Mouse (Mus musculus) cortical plate, adult 2 months (tissue): ENCODE measurements around the gene Iqsec1. TPM values are rescaled to one million over a fixed set of nuclear protein-coding genes. Genes with fewer than 3 reads are reported as not detected.
A peak's percentile ranks its signal among the peaks of the same experiment; 100 is the strongest.

Source experiments
- H3K27ac ChIP-seq: fragments of 200-500 bp; 2 replicates; pipeline ENCODE4 v1.5.1; 2012; ENCODE audit warnings: low read length, control low read depth, inconsistent platforms; ENCODE audit not compliant: insufficient read depth
- H3K4me1 ChIP-seq: fragments of 200-500 bp; 2 replicates; pipeline ENCODE4 v1.6.1; 2011; ENCODE audit warnings: low read length; ENCODE audit not compliant: control insufficient read depth, insufficient read depth
- H3K4me3 ChIP-seq: fragments of 200-500 bp; 2 replicates; pipeline ENCODE4 v1.5.1; 2011; ENCODE audit warnings: mild to moderate bottlenecking, low read length, control low read depth; ENCODE audit not compliant: insufficient read depth
- CTCF ChIP-seq: fragments of 200-500 bp; IDR thresholded peaks from 2 replicates; pipeline ENCODE4 v1.5.1; 2011; ENCODE audit warnings: mild to moderate bottlenecking, control low read depth, low read length; ENCODE audit not compliant: insufficient read depth; ENCODE audit errors: extremely low read depth
- POLR2A ChIP-seq: fragments of 200-500 bp; IDR thresholded peaks from 2 replicates; pipeline ENCODE4 v1.6.1; 2011; ENCODE audit warnings: mild to moderate bottlenecking, low read length, control low read depth; ENCODE audit not compliant: insufficient read depth; ENCODE audit errors: extremely low read depth
- polyA plus RNA-seq: library from polyadenylated mRNA; depleted of rRNA; stranded (reverse); fragments of >200 nt; gene quantifications from 2 replicates; pipeline ENCODE4 v1.2.3, GENCODE M21; 2012

The Iqsec1 gene
- polyA plus RNA-seq, 1 experiment, result 186 TPM

DNA sequence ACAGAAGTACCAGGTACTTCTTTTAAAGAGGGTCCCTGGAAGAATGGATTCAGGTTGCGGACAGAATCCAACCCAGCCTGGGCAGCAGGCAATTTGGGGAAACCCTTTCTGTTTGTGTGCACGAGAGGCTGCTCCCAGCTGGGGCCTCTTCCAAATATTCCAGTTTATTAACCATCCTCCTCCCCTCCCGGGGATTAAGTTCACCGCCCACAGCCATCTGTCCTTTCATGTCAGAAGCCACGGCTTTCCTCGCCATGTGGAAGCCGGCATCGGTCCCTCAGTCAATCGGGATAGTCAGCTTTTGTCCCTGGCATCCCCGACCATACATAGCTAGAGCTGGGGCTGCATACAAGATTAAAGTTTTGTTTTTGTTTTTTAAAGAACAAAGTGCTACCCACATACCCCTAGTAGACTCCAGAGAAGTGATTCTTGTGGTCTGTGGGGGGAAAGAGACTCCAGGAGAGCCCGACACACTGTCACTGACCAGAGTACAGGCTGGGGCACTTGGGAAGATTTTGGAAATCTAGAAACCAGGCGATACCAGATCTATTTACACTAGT lies 276.9 kb downstream of the Iqsec1 start:
- TF ChIP-seq POLR2A (no peak), CTCF (no peak)
- H3K4me1 ChIP-seq, result peaks cover 22% of the 10 kb centered on the region
- 0 out of 2 replicates have a peak overlapping the region, but pooled peaks have one; percentile 7 for H3K27ac ChIP-seq
- H3K4me3 ChIP-seq, result no peak overlapping the region

DNA sequence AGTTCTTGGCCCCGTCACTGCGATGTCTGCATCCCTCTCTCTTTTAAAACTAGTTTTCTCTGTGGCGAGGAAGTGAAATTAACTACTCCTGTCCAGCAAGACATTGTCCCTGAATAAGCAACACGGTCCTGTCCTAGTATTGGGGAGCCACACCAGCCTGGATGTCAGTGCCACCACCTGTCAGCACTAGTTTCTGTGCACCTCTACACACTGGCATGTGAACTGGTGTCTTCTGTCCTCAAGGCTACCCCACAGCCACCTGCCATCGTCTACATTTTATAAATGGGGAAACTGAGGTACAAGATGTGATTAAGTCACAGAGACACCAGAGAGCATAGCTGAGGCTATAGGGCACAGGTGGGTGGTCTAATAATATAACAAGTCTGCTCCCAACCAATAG lies 277.7 kb downstream of the Iqsec1 start:
- no peak overlapping the region for H3K27ac ChIP-seq
- peaks cover 25% of the 10 kb centered on the region for H3K4me1 ChIP-seq
- TF ChIP-seq POLR2A, result no peak
- no peak for TF ChIP-seq CTCF
- no peak overlapping the region for H3K4me3 ChIP-seq

DNA sequence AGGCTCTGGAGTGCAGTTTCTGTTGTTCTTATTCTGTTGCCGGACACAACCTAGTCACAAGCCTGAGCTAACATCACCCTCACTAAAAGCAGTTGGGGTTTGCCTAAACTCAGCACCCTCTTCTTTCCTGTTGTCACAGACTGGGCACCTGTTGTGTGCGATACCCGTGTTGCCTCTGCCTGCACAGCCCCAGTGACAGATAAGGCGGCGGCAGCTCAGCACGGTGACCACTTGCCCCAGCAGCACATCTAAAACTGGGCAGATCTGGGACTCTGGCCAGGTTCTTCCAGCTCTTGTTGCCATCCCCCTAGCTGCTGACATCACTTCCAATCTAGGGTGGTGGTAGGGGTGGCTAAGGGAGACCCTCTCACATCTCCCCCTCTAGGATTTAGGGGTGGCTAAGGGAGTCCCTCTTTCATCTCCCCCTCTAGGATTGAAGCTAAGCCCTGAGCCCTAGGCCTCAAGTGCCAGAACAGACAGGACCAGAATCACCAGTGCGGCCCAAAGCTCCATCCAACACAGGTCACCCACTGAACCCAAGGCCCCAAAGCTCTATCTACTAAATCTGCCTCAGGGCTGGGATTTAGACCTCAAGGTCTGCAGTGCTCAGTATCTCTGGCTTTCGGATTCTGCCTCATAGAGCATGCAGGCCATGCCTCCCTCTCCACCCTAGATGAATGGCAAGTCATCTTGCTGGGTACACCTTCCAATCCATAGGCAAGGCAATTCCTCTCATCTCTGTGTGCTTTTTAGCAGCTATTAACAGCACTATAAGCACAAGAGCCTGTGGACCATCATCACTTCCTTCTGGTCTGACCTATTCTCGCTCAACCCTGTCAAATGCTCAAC lies 278.3 kb downstream of the Iqsec1 start:
- peaks cover 29% of the 10 kb centered on the region for H3K4me1 ChIP-seq
- TF ChIP-seq POLR2A, result no peak
- no peak for TF ChIP-seq CTCF
- no peak overlapping the region for H3K27ac ChIP-seq
- H3K4me3 ChIP-seq, result no peak overlapping the region

DNA sequence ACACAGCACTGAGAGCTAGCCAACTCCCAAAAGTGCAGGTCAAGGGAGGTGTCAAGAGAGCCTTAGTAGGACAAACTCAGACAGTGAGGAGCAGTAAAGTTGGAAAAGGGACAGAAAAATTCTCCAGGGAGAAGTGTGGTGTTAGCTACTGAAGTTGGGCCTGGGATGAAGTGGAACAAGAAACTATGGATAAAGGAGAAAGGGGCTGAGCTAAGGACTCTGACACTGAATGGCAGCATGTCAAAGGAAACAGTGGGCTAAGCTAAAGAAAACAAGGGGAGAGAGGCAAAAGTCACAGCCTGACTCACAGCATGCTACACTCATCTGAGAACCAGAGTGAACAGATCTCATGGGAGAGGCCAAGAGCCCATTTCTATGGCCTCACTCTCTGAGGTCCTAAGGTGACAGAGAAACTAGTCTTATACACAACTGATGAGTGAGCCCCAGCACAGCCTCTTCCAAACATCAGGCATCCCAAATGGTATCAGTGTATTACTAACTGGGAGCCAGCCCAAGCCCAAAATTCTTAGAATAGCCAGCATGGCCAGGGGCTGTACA lies 280.3 kb downstream of the Iqsec1 start:
- no peak for TF ChIP-seq POLR2A
- TF ChIP-seq CTCF, result no peak
- Histone ChIP-seq H3K4me3 (no peak overlapping the region), H3K27ac (no peak overlapping the region), H3K4me1 (peaks cover 44% of the 10 kb centered on the region)

DNA sequence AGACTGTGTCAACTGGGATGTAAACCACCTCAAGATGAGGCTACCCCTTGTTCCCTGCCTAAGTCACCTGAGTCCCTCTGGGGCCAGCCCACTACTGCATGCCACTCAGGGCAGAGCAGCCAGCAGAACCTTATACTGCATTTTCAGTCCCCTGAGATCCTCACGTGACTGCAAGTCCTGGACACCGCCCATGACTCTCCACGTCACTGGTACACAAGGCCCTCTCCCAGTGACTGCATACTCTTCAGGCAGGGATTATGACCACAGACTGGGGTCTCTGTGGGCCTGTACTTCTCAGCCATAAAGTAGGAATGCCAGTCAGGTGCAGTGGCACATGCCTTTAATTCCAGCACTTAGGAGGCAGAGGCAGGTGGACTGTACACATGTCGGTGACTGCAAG lies 281.3 kb downstream of the Iqsec1 start:
- TF ChIP-seq POLR2A (no peak), CTCF (no peak)

DNA sequence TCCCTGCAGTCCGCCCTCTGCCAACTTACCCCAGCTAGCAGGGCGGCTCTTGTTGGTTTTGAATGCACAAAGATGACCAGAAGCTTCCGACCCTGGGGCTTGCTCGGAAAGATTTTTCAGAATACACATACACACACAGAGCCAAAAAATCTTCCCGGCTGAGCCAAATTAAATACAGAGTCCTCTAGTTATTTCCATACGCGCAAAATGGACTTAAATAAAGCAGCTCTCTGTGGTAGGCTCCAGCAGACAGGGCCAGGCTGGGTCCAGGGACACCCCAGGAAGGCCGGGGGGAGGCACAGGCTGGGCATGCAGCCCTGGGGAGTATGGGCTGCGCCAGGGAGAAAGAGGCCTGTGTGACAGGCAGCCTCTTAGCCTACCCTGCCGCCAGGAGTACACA lies 282.0 kb downstream of the Iqsec1 start:
- Histone ChIP-seq H3K4me3 (no peak overlapping the region), H3K4me1 (peaks cover 49% of the 10 kb centered on the region), H3K27ac (peak overlapping the region; percentile 76)
- TF ChIP-seq CTCF (no peak), POLR2A (no peak)

More for the DNA sequence above, 281.3 kb downstream of the Iqsec1 start:
- Histone ChIP-seq H3K4me3 (no peak overlapping the region), H3K27ac (peak overlapping the region; percentile 76; the same call in 1 of the 2 replicates), H3K4me1 (peaks cover 47% of the 10 kb centered on the region)

DNA sequence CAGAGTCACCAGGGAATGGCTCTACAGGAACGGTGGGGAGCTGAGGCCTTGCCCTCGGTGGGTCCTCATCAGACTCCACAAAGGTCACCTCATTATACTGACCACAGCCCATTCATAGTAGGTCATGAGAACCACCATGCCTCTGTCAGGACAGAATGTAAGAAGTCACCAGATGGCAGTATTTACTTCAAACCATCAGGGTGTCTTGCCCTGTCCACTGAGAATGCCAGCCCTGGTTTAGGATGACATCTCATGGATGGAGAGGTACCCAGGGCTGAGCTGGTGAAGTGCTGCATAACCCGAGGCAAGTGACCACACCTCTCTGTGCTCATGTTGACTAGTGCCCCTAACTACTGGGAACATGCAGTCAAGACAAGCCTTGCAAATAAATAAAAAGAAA lies 282.7 kb downstream of the Iqsec1 start:
- TF ChIP-seq POLR2A (no peak), CTCF (0 out of 2 replicates have a peak, but pooled peaks have one; percentile 2)
- Histone ChIP-seq H3K4me3 (no peak overlapping the region), H3K4me1 (peaks cover 50% of the 10 kb centered on the region), H3K27ac (peak overlapping the region; percentile 51)

DNA sequence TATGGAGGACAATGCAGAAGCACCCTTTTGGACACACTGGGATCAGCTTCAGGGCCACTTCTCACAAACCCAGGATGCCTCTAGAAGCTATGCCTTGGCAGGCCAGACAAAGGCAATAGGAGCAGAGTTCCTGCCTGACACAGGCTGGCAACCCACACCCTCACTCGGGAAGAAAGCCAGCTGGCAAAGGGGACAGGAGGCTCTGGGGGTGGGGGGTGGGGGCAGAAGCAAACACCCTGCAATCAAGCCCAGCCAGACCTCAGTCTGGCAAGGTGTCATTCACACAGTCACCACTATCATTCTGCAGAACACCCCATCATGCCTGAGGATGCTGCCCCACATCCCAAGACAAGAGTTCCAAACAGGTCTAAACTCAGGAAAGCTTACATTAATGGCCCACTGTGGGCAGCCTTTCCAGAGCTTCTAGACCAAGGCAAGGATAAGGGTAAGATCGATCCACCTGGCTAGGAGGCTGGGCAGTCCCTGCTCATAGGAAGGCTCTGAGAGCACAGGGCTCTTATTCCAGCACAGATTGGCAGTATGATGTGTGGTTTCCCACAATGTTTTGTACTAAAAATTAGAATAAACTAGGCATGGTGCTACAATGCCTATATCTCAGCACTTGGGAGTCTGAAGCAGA lies 283.7 kb downstream of the Iqsec1 start:
- peak overlapping the region; percentile 51 for H3K27ac ChIP-seq
- TF ChIP-seq POLR2A (no peak), CTCF (no peak)
- peaks cover 54% of the 10 kb centered on the region for H3K4me1 ChIP-seq
- no peak overlapping the region for H3K4me3 ChIP-seq

DNA sequence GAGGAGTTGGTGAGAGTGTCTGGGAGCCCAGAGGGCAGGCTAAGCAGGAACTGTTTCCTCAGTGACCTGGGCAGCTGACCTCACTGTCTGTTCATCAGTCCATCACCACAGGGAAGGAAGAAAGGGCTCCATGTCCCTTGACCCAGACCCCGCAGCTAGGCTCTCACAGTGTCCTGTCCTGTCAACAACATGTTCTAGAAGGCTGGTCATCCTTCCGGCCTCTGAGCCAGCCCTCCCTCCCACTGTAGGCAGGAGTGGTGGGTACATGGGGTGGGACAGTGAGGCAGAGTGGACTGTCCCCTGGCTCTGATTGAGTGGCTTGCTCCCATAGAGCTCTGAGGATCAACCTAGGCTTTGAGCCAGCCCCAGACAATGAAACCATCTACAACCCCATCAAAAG lies 284.7 kb downstream of the Iqsec1 start:
- TF ChIP-seq POLR2A (no peak), CTCF (no peak)
- Histone ChIP-seq H3K4me3 (no peak overlapping the region), H3K4me1 (peaks cover 59% of the 10 kb centered on the region), H3K27ac (peak overlapping the region; percentile 63)
